Mouse (Mus musculus) thymus, postnatal 36 days (tissue): Measurements from ENCODE around the gene Klf12.
"Not testable (repeated sequence)": the region's sequence is repeated elsewhere in the genome, so short reads cannot be mapped to it uniquely, and the experiment has no call there.

Experiments
- DNase-seq, 2 experiments: peaks; one replicate each; pipeline ENCODE4 v3.0.0; 2022; ENCODE audit warnings: mixed read lengths in 2 of 2

Klf12 gene

DNA sequence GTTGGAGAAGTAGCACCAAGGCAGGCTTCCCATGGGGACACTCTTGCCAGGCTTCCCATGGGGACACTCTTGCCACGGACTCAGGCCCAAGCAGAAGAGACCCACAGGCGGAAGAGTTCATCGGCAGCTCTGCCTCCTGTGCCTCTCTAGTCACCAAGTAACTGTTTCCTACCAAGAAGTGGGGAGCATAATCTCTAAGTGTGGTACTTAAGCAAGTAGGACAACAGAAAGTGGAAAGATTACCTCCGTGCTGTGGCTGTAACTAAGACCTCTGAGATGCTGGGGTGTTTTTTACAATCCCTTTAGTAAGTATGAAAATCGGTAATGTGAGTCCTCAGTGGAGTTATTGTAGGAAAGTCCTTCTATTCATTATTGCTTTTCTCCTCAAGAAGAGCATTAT is 410.8 kb downstream of the Klf12 start:
- DNase-seq: no peak

DNA sequence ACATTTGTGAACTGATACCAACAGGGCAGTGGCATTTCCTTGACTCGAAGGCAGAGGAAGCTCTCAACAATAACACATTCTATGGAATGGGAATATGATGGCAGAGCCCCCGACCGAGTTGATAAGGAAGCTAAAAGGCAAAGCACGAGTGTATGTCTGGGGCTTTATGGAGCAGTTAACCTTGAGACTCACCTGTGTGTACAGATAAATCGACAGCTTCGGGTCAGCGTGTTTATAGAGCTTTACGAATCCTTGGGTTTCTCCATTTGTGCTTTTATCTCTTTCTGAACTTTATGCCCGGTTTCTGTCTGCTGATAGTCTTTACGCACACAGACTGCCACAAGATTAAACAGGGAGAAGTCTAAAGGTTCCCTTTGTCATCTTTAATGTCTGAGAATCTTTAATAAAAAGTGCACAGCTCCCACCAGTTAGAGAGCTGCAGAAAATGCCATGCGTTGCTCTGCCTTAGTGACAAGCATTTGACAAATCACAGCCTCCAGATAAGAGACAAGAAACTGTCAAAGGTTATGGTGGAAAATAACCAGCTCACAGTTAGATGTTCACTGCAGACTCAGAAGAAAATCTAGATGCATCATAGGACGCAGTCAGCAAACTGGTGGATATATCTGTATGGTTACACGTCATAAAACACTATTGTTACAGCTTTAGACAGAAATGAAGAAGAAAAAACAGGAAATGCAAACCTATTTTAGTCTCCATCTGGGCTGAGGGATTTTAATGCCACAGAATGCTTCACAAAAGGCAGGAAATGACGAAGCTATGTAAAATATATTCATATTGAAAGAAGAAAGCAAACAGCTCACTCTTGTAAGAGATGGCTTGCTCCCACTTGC is 428.1 kb downstream of the Klf12 start:
- DNase-seq: no peak

DNA sequence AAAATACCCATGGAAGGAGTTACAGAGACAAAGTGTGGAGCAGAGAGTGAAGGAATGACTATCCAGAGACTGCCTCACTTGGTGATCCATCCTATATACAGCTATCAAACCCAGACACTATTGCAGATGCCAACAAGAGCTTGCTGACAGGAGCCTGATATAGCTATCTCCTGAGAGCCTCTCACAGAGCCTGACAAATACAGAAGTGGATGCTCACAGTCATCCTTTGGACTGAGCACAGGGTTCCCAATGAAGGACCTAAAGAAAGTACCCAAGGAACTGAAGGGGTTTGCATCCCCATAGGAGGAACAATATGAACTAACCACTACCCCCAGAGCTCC is 430.0 kb downstream of the Klf12 start:
- DNase-seq: not testable (repeated sequence)

DNA sequence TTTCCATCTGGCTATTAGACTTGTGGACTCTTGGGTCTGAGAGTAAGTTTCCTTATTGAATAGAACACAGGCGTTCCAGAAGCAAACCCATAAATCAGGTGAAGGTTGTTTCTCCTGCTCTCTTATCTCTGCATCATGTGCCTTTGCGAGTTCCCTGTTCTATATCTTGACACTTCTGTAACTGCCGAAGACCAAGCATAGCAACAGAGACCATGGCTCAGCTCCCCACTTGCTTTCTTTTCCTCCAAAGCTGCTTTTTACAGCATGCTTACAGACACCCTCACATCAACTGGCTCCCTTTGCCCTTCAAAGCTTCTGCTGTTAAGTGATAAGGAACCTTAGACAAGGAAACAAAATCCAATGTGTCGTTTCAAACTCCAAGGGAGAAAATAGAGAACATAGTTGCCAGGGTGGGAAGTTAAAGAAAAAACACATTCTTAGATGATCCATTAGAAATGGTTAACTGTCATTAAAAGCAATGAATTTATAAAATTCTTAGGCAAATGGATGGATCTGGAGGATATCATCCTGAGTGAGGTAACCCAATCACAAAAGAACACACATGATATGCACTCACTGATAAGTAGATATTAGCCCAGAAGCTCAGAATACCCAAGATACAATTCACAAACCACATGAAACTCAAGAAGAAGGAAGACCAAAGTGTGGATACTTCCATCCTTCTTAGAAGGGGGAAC is 430.6 kb downstream of the Klf12 start:
- not testable (repeated sequence) for DNase-seq

DNA sequence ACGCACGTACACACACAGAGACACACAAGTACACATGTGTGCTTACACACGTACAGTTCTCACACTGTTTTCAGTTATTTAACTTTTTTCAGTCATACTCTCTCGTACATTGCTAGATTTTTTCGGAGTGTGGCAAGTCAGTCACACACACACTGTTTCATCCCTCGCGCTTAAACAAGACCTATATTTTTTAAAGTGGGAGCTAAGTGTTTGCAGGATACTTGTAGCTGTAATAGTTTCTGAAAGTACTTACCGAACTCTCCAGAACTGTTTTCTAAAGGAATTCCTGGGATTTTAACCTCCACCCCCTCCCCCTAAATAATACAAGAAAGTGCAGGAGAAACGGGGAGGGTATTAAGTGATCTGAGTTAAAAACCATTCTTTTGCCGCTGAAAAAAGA is 434.1 kb downstream of the Klf12 start:
- DNase-seq: no peak

DNA sequence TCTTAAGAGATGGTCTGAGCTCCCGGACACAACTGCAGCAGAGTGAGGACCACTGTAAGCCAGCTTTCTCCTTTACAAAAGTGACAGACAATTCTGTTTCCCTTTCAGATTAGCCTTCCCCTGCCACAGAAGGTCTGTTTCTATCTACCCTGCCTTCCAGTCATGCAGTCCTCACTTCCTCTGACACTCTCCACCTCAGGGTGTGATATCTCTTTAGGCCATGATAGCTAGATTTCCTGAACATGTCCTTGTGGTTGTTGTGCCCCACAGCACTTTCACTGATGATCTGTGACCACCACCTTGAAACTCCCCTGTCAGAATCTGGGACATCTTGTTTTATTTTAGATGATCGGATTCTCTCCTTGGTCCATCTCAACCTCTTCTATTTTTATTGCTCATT is 437.0 kb downstream of the Klf12 start:
- no peak for DNase-seq

DNA sequence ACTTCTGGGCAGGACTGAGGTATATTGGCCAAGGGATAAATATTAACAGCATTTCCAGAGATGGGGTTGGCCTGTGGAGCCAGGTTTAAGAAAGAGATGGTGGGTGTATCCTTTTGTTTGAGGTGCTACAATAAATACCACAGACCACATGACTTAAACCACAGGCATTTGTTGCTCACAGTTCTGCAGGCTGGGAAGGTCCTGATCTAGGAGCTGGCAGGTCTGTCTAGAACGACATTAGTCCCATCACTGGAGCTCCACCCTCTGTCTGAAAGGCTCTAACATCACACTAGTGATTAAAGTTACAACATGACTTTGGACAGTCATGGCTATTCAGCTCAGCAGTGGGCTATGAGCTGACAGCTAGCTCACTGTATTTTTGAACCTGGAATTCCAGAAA is 457.8 kb downstream of the Klf12 start:
- DNase-seq: no peak
